Mouse (Mus musculus): ENCODE results near the gene Actl10. TPM values are rescaled to one million over a fixed set of nuclear protein-coding genes. Genes with fewer than 3 reads are reported as not detected.

Actl10 gene
- polyA plus RNA-seq, 1 experiment from 2014 or later, result 0.18 TPM

Other genes starting within 250 kb of the Actl10 start
- not detected in 2 replicates for gene Bpifb9b, start 244.5 kb upstream of the Actl10 start, polyA plus RNA-seq (2016; fragmentation: Nextera tagmentation; extraction: Ambion mirVana)
- 19.2 and 19.4 TPM in 2 replicates for gene Cdk5rap1, start 178.8 kb upstream of the Actl10 start, polyA plus RNA-seq (2016; fragmentation: Nextera tagmentation; extraction: Ambion mirVana)
- 7.5 and 8.3 TPM in 2 replicates for gene Snta1, start 143.7 kb upstream of the Actl10 start, polyA plus RNA-seq (2016; fragmentation: Nextera tagmentation; extraction: Ambion mirVana)
- 50.6 and 57.8 TPM in 2 replicates for gene Cbfa2t2, start 115.3 kb upstream of the Actl10 start, polyA plus RNA-seq (2016; fragmentation: Nextera tagmentation; extraction: Ambion mirVana)
- gene 1700003F12Rik, start 4.7 kb upstream of the Actl10 start, polyA plus RNA-seq (2016; fragmentation: Nextera tagmentation; extraction: Ambion mirVana), result 1.1 and 1.3 TPM in 2 replicates
- gene Necab3, start 7.1 kb downstream of the Actl10 start, polyA plus RNA-seq (2016; fragmentation: Nextera tagmentation; extraction: Ambion mirVana), result 4.4 and 4.7 TPM in 2 replicates
- 25.5 and 28.8 TPM in 2 replicates for gene E2f1, start 18.1 kb downstream of the Actl10 start, polyA plus RNA-seq (2016; fragmentation: Nextera tagmentation; extraction: Ambion mirVana)
- 14.8 and 16.0 TPM in 2 replicates for gene Pxmp4, start 51.9 kb downstream of the Actl10 start, polyA plus RNA-seq (2016; fragmentation: Nextera tagmentation; extraction: Ambion mirVana)
- gene Zfp341, start 61.5 kb downstream of the Actl10 start, polyA plus RNA-seq (2016; fragmentation: Nextera tagmentation; extraction: Ambion mirVana), result 1.3 and 1.5 TPM in 2 replicates
- gene 4930519P11Rik, start 61.7 kb downstream of the Actl10 start, polyA plus RNA-seq (2016; fragmentation: Nextera tagmentation; extraction: Ambion mirVana), result not detected in 2 replicates
- gene Chmp4b, start 99.9 kb downstream of the Actl10 start, polyA plus RNA-seq (2016; fragmentation: Nextera tagmentation; extraction: Ambion mirVana), result 24.8 and 25.4 TPM in 2 replicates
- gene Gm14214, start 218.3 kb downstream of the Actl10 start, polyA plus RNA-seq (2016; fragmentation: Nextera tagmentation; extraction: Ambion mirVana), result not detected in 2 replicates
- gene Raly, start 239.3 kb downstream of the Actl10 start, polyA plus RNA-seq (2016; fragmentation: Nextera tagmentation; extraction: Ambion mirVana), result 50.1 and 61.3 TPM in 2 replicates
- gene a, start 239.6 kb downstream of the Actl10 start, polyA plus RNA-seq (2016; fragmentation: Nextera tagmentation; extraction: Ambion mirVana), result 10.3 and 10.9 TPM in 2 replicates